Mouse (Mus musculus): ENCODE data around the gene Plpp1. TPM values are rescaled to one million over a fixed set of nuclear protein-coding genes. Genes with fewer than 3 reads are reported as not detected.

Plpp1 gene
- polyA plus RNA-seq, 1 experiment from 2014 or later = 41.3 TPM

DNA sequence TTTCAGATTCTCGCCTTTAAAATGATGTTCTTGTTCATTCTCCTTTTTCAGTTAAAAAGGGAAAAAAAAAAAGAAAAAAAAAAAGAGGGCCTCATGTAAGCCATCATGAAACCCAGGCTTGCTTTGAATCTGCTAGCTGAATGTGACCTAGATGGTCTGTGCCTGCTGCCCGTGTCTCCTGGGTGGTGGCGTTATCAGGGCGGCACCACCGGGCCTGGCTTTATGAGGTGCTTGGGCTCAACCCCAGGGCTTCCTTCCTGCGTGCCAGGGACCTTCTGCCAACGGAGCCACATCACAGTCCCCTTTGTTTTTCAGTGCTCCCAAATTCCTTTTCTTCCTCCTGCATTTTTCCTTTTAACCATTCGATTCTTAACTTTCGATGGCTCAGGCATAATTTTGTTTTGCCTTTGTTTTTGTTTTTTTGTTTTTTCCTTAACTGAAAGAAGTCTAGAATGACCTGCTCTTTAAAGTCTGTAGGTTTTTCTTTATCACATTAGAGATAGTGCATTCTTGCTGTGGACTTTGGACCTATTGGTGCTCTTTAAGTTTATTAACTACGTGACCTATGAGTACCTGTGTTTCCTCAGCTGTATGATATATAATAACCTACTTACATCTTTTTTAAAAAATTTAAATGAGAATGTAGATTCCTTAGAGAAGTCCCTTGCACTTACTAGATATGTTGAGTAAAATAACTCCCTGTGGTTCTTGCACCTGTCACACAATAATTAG lies 7.5 kb downstream of the Plpp1 start:
- Histone ChIP-seq H3K27me3 (ENCODE audit: insufficient read depth, poor library complexity, severe bottlenecking) (no peaks in the 10 kb centered on the region), H3K4me3 (no peak overlapping the region), H3K9me3 (no peaks in the 10 kb centered on the region), H3K36me3 (peaks cover 17% of the 10 kb centered on the region), H3K4me1 (peaks cover 14% of the 10 kb centered on the region), H3K27ac (no peak overlapping the region)
- 78% methylated on average over 10 of the region's 10 CpGs for WGBS
- no peak for DNase-seq (ENCODE audit: low spot score)

- Histone ChIP-seq H3K27ac (no peak overlapping the region), H3K4me3 (no peak overlapping the region), H3K27me3 (ENCODE audit: insufficient read depth, poor library complexity, severe bottlenecking) (no peaks in the 10 kb centered on the region), H3K9me3 (no peaks in the 10 kb centered on the region), H3K4me1 (peaks cover 15% of the 10 kb centered on the region), H3K36me3 (peaks cover 17% of the 10 kb centered on the region)
- no peak for DNase-seq (ENCODE audit: low spot score)
- WGBS = 67% methylated on average over 7 of the region's 7 CpGs
These were observed 9.1 kb downstream of the Plpp1 start for GRCm38 (mm10) chr13:112809504-112810247.

DNA sequence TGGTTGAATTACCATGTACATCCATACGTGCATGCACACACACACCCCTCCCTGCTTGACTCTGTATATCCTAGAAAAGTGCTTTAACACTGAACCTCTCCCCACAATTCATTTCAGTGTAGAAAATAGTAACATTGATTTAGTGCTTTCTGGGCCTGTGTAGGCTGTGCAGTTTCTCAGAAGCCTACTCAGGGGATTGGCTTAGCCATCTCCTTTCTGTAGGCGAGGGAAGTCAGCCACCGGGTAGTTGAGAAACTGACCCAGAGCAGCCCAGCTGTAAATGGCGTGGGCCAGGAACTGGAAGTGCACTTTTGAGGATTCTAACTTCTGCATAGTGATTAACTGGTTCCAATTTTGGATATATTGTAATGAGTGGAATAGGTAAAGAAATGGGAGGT lies 9.7 kb downstream of the Plpp1 start:
- no peak for DNase-seq (ENCODE audit: low spot score)
- Histone ChIP-seq H3K4me3 (no peak overlapping the region), H3K9me3 (no peaks in the 10 kb centered on the region), H3K4me1 (peaks cover 15% of the 10 kb centered on the region), H3K36me3 (peaks cover 17% of the 10 kb centered on the region), H3K27me3 (ENCODE audit: insufficient read depth, poor library complexity, severe bottlenecking) (no peaks in the 10 kb centered on the region), H3K27ac (no peak overlapping the region)
- 75% methylated on average over 4 of the region's 4 CpGs for WGBS

GRCm38 (mm10) chr13:112810751-112811150 lies 10.2 kb downstream of the Plpp1 start:
- Histone ChIP-seq H3K36me3 (peaks cover 14% of the 10 kb centered on the region), H3K4me3 (no peak overlapping the region), H3K27me3 (ENCODE audit: insufficient read depth, poor library complexity, severe bottlenecking) (no peaks in the 10 kb centered on the region), H3K4me1 (peaks cover 15% of the 10 kb centered on the region), H3K27ac (no peak overlapping the region), H3K9me3 (no peaks in the 10 kb centered on the region)
- WGBS = 43% methylated on average over 9 of the region's 9 CpGs
- no peak for DNase-seq (ENCODE audit: low spot score)

GRCm38 (mm10) chr13:112811708-112812403 lies 11.3 kb downstream of the Plpp1 start:
- Histone ChIP-seq H3K27me3 (ENCODE audit: insufficient read depth, poor library complexity, severe bottlenecking) (no peaks in the 10 kb centered on the region), H3K27ac (no peak overlapping the region), H3K4me3 (no peak overlapping the region), H3K4me1 (peaks cover 19% of the 10 kb centered on the region), H3K9me3 (no peaks in the 10 kb centered on the region), H3K36me3 (peaks cover 3% of the 10 kb centered on the region; the same call in 1 of the 2 replicates)
- DNase-seq (ENCODE audit: low spot score) = no peak
- WGBS = 79% methylated on average over 8 of the region's 8 CpGs

- DNase-seq (ENCODE audit: low spot score) = no peak
- Histone ChIP-seq H3K4me3 (no peak overlapping the region), H3K36me3 (no peaks in the 10 kb centered on the region), H3K9me3 (no peaks in the 10 kb centered on the region), H3K27ac (no peak overlapping the region), H3K27me3 (ENCODE audit: insufficient read depth, poor library complexity, severe bottlenecking) (no peaks in the 10 kb centered on the region), H3K4me1 (peaks cover 12% of the 10 kb centered on the region; the same call in 1 of the 2 replicates)
- WGBS = 61% methylated on average over 3 of the region's 3 CpGs
These were observed 15.4 kb downstream of the Plpp1 start for GRCm38 (mm10) chr13:112815996-112816395.

GRCm38 (mm10) chr13:112818125-112818524 lies 17.5 kb downstream of the Plpp1 start:
- Histone ChIP-seq H3K36me3 (no peaks in the 10 kb centered on the region), H3K4me3 (no peak overlapping the region), H3K27me3 (ENCODE audit: insufficient read depth, poor library complexity, severe bottlenecking) (no peaks in the 10 kb centered on the region), H3K9me3 (no peaks in the 10 kb centered on the region), H3K4me1 (0 out of 2 replicates have a peak, but pooled peaks cover 5% of the 10 kb centered on the region), H3K27ac (no peak overlapping the region)
- DNase-seq (ENCODE audit: low spot score) = no peak
- 83% methylated on average over 3 of the region's 3 CpGs for WGBS

DNA sequence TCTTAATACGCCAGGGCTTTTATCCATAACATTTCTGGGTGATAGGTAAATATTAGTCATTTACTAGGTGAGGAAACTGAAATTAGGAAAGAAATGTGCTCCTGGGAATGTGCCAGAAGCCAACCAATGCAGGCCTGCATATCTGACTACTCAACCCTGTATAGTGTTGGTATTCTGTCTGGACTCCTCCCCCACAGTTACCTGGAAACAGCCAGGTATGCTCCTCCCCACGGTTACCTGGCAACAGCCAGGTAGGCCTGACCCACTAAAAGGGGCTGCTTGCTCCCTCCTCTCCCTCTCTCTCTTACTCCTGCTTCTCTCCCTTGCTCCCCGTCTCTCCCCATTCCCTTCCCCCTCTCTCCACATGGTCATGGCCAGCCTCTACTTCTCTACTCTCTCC lies 21.8 kb downstream of the Plpp1 start:
- H3K27me3 ChIP-seq (ENCODE audit: insufficient read depth, poor library complexity, severe bottlenecking) = no peaks in the 10 kb centered on the region
- DNase-seq (ENCODE audit: low spot score) = no peak
- no peaks in the 10 kb centered on the region for H3K9me3 ChIP-seq
- H3K4me3 ChIP-seq = no peak overlapping the region
- 0 out of 2 replicates have a peak, but pooled peaks cover 3% of the 10 kb centered on the region for H3K36me3 ChIP-seq
- H3K27ac ChIP-seq = no peak overlapping the region
- 58% methylated on average over 3 of the region's 3 CpGs for WGBS
- no peaks in the 10 kb centered on the region for H3K4me1 ChIP-seq

DNA sequence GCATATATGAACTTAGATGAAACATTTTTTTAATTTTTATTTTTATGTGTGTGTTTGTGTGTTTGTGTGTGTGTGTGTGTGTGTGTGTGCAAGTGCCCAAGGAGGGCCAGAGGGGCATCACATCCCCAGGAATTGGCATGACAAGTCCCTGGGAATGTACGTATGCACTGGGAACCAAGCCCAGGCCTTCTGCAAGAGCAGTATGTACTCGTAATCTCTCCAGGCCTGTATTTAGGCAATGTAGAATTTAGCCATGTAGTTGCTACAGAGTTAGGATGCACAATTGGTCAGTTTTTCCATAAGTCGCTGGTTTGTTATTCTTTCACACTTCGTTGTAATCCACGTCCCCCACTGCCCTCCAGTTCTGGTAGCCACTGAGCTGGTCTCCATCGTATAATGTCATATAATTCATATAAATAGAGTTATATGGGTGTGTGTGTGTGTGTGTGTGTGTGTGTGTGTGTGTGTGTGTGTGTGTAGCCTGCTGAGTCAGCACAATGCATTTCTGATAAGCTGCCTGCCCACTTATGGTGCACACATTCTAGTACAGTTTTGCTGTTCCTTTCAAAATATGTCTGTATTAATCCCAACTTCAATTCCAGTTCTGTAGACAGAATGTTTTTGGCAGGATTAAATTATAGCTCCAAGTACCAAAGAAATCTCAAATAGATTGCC lies 22.8 kb downstream of the Plpp1 start:
- no peak for DNase-seq (ENCODE audit: low spot score)
- WGBS = 78% methylated on average over 6 of the region's 6 CpGs
- 0 out of 2 replicates have a peak, but pooled peaks cover 3% of the 10 kb centered on the region for H3K36me3 ChIP-seq
- no peak overlapping the region for H3K27ac ChIP-seq
- no peaks in the 10 kb centered on the region for H3K9me3 ChIP-seq
- H3K27me3 ChIP-seq (ENCODE audit: insufficient read depth, poor library complexity, severe bottlenecking) = no peaks in the 10 kb centered on the region
- no peaks in the 10 kb centered on the region for H3K4me1 ChIP-seq
- H3K4me3 ChIP-seq = no peak overlapping the region

DNA sequence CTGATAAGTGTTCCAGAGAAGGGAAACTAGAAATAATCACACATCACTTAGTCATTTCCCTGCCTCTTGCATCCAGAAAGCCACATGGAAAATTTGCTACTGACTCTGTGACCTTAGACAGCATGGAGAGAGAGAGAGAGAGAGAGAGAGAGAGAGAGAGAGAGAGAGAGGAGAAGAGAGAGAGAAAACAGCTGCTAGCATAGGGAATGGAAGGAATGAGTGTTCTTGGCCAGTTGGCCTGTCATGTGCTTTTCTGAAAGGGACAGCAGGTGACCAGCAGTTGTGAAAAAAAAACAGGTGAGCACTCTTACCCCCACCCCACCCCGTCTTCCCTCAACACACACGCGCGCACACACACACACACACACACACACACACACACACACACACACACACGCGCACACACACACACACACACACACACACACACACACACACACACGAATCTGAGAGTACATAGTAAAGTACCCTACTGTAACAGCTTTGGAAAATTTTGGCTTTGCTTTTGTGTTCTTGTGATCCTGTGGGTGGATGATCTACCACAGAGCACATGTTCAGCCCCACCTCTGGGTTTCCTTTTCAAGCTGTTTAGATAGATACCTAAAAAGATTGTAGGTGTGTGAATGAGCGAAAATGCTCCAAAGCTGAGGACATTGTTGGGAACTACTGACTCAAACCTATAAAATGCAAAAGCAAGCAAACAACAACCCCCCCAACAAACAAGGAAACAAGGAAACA lies 23.5 kb downstream of the Plpp1 start:
- H3K4me3 ChIP-seq = no peak overlapping the region
- DNase-seq (ENCODE audit: low spot score) = no peak
- no peaks in the 10 kb centered on the region for H3K27me3 ChIP-seq (ENCODE audit: insufficient read depth, poor library complexity, severe bottlenecking)
- WGBS = 81% methylated on average over 4 of the region's 8 CpGs
- no peaks in the 10 kb centered on the region for H3K9me3 ChIP-seq
- 0 out of 2 replicates have a peak, but pooled peaks cover 3% of the 10 kb centered on the region for H3K36me3 ChIP-seq
- H3K27ac ChIP-seq = no peak overlapping the region
- H3K4me1 ChIP-seq = no peaks in the 10 kb centered on the region

- Histone ChIP-seq H3K27me3 (ENCODE audit: insufficient read depth, poor library complexity, severe bottlenecking) (no peaks in the 10 kb centered on the region), H3K9me3 (no peaks in the 10 kb centered on the region), H3K27ac (no peak overlapping the region), H3K4me3 (no peak overlapping the region), H3K4me1 (no peaks in the 10 kb centered on the region), H3K36me3 (0 out of 2 replicates have a peak, but pooled peaks cover 3% of the 10 kb centered on the region)
- WGBS = 66% methylated on average over 6 of the region's 6 CpGs
- no peak for DNase-seq (ENCODE audit: low spot score)
These were observed 24.9 kb downstream of the Plpp1 start for GRCm38 (mm10) chr13:112825479-112825878.

GRCm38 (mm10) chr13:112829619-112830018 lies 29.0 kb downstream of the Plpp1 start:
- no peak for DNase-seq (ENCODE audit: low spot score)
- Histone ChIP-seq H3K4me3 (no peak overlapping the region), H3K9me3 (no peaks in the 10 kb centered on the region), H3K4me1 (peaks cover 8% of the 10 kb centered on the region), H3K27ac (no peak overlapping the region), H3K27me3 (ENCODE audit: insufficient read depth, poor library complexity, severe bottlenecking) (no peaks in the 10 kb centered on the region), H3K36me3 (0 out of 2 replicates have a peak, but pooled peaks cover 3% of the 10 kb centered on the region)
- 87% methylated on average over 2 of the region's 2 CpGs for WGBS

Data from heart, embryonic 10.5 days (tissue).